Mouse (Mus musculus): ENCODE data around the gene Sdk1.

The Sdk1 gene

DNA sequence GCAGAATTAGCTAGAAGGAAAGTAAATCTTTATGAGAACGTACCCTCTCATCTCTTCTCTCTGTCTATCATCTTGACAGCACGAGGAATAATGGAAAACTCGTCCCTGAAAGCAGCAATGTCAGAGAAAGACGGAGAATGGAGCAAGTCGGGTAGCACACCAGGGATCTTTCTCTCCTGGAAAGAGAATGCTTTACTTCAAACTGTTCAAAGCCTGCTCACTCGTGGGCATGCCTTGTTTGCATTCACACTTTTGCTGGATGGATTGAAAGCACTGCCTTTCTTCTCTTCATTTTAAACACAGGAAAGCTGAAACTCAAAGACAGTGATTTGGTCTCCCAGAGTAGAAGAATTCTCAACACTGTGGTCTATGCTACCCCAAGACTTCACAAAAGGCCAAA is 1020.8 kb downstream of the Sdk1 start:
- no peak for DNase-seq (ENCODE audit: low spot score)
